Mouse (Mus musculus) heart, embryonic 14.5 days (tissue): ENCODE results near the gene Matk. TPM values are rescaled to one million over a fixed set of nuclear protein-coding genes. Genes with fewer than 3 reads are reported as not detected.
A peak's percentile ranks its signal among the peaks of the same experiment; 100 is the strongest.

Experiments
- ATAC-seq: fragments of 200-750 bp; cut with Nextera tagmentation; 2 replicates; pipeline ENCODE4 v1.8.0; 2017; ENCODE audit warnings: low read depth, moderate TSS enrichment; ENCODE audit not compliant: insufficient number of reproducible peaks, insufficient read depth, low FRiP score
- H3K27ac ChIP-seq, 2 experiments: fragments of 200-500 bp in 1 of 2; fragments of 300-500 bp in 1 of 2; sonication (generic) in 1 of 2; replicated peaks in 1 of 2; 2 replicates each; pipeline ENCODE4 v1.5.1; 2012 to 2014; ENCODE audit warnings: low read depth in 2 of 2, low read length in 2 of 2, control low read depth in 1 of 2, mild to moderate bottlenecking in 1 of 2, mixed read lengths in 1 of 2; ENCODE audit not compliant: control insufficient read depth in 1 of 2, insufficient read depth in 1 of 2
- H3K27me3 ChIP-seq: fragments of 300-500 bp; sonication (generic); 2 replicates; pipeline ENCODE4 v1.6.1; 2014; ENCODE audit warnings: mild to moderate bottlenecking, low read length, control low read depth; ENCODE audit not compliant: control insufficient read depth, insufficient read depth
- H3K36me3 ChIP-seq: fragments of 300-500 bp; sonication (generic); 2 replicates; pipeline ENCODE4 v1.6.1; 2014; ENCODE audit warnings: mild to moderate bottlenecking, control low read depth, low read length, mixed read lengths; ENCODE audit not compliant: control insufficient read depth, insufficient read depth
- H3K4me1 ChIP-seq, 2 experiments: fragments of 200-500 bp in 1 of 2; fragments of 300-500 bp in 1 of 2; sonication (generic) in 1 of 2; 2 replicates each; pipeline ENCODE4 v1.6.1; 2012 to 2014; ENCODE audit warnings: low read length in 2 of 2, control low read depth in 1 of 2, mixed read lengths in 1 of 2; ENCODE audit not compliant: control insufficient read depth in 2 of 2, insufficient read depth in 2 of 2
- H3K4me2 ChIP-seq: fragments of 300-500 bp; sonication (generic); 2 replicates; pipeline ENCODE4 v1.6.1; 2014; ENCODE audit warnings: mild to moderate bottlenecking, low read length
- H3K4me3 ChIP-seq, 2 experiments: fragments of 200-500 bp in 1 of 2; fragments of 300-500 bp in 1 of 2; sonication (generic) in 1 of 2; 2 replicates each; pipeline ENCODE4 v1.5.1; 2012 to 2014; ENCODE audit warnings: low read length in 2 of 2, mild to moderate bottlenecking in 2 of 2, control low read depth in 1 of 2, low read depth in 1 of 2, moderate library complexity in 1 of 2; ENCODE audit not compliant: control insufficient read depth in 1 of 2, insufficient read depth in 1 of 2
- H3K9ac ChIP-seq: fragments of 300-500 bp; sonication (generic); 2 replicates; pipeline ENCODE4 v1.6.1; 2014; ENCODE audit warnings: mild to moderate bottlenecking, low read length
- H3K9me3 ChIP-seq: fragments of 300-500 bp; sonication (generic); 2 replicates; pipeline ENCODE4 v1.6.1; 2016; ENCODE audit warnings: low read length, control low read depth; ENCODE audit not compliant: control insufficient read depth
- WGBS: fragments of 180-500 bp; shearing (Covaris S2); extraction: QIAGEN DNeasy Blood & Tissue Kit; methylation state at CpG from one replicate; pipeline ENCODE4 v1.1.7; 2014; 5-methylcytosine and 5-hydroxymethylcytosine counted together
- polyA plus RNA-seq: library from polyadenylated mRNA; unstranded; fragments of >200 nt; fragmentation: Nextera tagmentation; extraction: Ambion mirVana; gene quantifications from 2 replicates; pipeline ENCODE4 v1.2.1, GENCODE M21; 2014

Matk gene
- polyA plus RNA-seq, 1 experiment from 2014 or later: 0.91 TPM

GRCm38 (mm10) chr10:81301321-81301720 is 48.6 kb downstream of the Matk start:
- Histone ChIP-seq H3K4me1 (peaks cover 48 to 70% of the 10 kb centered on the region in 2 experiments), H3K9me3 (no peaks in the 10 kb centered on the region), H3K4me2 (no peak overlapping the region), H3K27ac (no peak overlapping the region), H3K27me3 (no peaks in the 10 kb centered on the region), H3K9ac (no peak overlapping the region), H3K4me3 (no peak overlapping the region), H3K36me3 (peaks cover 9% of the 10 kb centered on the region)
- ATAC-seq: no peak
- 78% methylated on average over 9 of the region's 9 CpGs for WGBS

GRCm38 (mm10) chr10:81302288-81302687 is 49.6 kb downstream of the Matk start:
- H3K36me3 ChIP-seq: peaks cover 18% of the 10 kb centered on the region
- peaks cover 47 to 68% of the 10 kb centered on the region in 2 experiments for H3K4me1 ChIP-seq
- H3K9me3 ChIP-seq: no peaks in the 10 kb centered on the region
- WGBS: 44% methylated on average over 4 of the region's 4 CpGs
- H3K4me3 ChIP-seq: no peak overlapping the region
- H3K27me3 ChIP-seq: no peaks in the 10 kb centered on the region
- peak overlapping the region; percentile 48 for H3K4me2 ChIP-seq
- peak overlapping the region; percentile 8 to 74 for H3K27ac ChIP-seq
- peak overlapping the region; percentile 55 for H3K9ac ChIP-seq
- no peak for ATAC-seq

- H3K27me3 ChIP-seq: no peaks in the 10 kb centered on the region
- peak overlapping the region; percentile 8 to 74 for H3K27ac ChIP-seq
- 0 out of 2 replicates have a peak, but pooled peaks have one; percentile 19 for ATAC-seq
- H3K9ac ChIP-seq: peak overlapping the region; percentile 55
- H3K4me3 ChIP-seq: no peak overlapping the region
- no peaks in the 10 kb centered on the region for H3K9me3 ChIP-seq
- H3K4me2 ChIP-seq: peak overlapping the region; percentile 48
- H3K4me1 ChIP-seq: peaks cover 42 to 63% of the 10 kb centered on the region in 2 experiments
- H3K36me3 ChIP-seq: peaks cover 23% of the 10 kb centered on the region
- WGBS: 7% methylated on average over 14 of the region's 14 CpGs
Observed at GRCm38 (mm10) chr10:81302781-81303218, 50.1 kb downstream of the Matk start.

GRCm38 (mm10) chr10:81303258-81303657 is 50.5 kb downstream of the Matk start:
- H3K4me2 ChIP-seq: peak overlapping the region; percentile 48
- 49% methylated on average over 10 of the region's 10 CpGs for WGBS
- peaks cover 28% of the 10 kb centered on the region for H3K36me3 ChIP-seq
- peak overlapping the region; percentile 3 to 74; a peak in 3 of 4 replicates for H3K27ac ChIP-seq
- no peaks in the 10 kb centered on the region for H3K27me3 ChIP-seq
- H3K4me3 ChIP-seq: no peak overlapping the region
- no peak for ATAC-seq
- peaks cover 37 to 59% of the 10 kb centered on the region in 2 experiments for H3K4me1 ChIP-seq
- no peaks in the 10 kb centered on the region for H3K9me3 ChIP-seq
- H3K9ac ChIP-seq: peak overlapping the region; percentile 55

GRCm38 (mm10) chr10:81303761-81304160 is 51.0 kb downstream of the Matk start:
- Histone ChIP-seq H3K4me3 (no peak overlapping the region), H3K9ac (no peak overlapping the region), H3K4me2 (no peak overlapping the region), H3K4me1 (peaks cover 36 to 58% of the 10 kb centered on the region in 2 experiments), H3K36me3 (peaks cover 33% of the 10 kb centered on the region), H3K27ac (no peak overlapping the region), H3K9me3 (no peaks in the 10 kb centered on the region), H3K27me3 (no peaks in the 10 kb centered on the region)
- no peak for ATAC-seq
- 74% methylated on average over 7 of the region's 7 CpGs for WGBS

- ATAC-seq: no peak
Observed at GRCm38 (mm10) chr10:81304597-81305238, 52.0 kb downstream of the Matk start.

GRCm38 (mm10) chr10:81305663-81306062 is 52.9 kb downstream of the Matk start:
- ATAC-seq: no peak
- H3K9me3 ChIP-seq: no peaks in the 10 kb centered on the region
- H3K4me3 ChIP-seq: no peak overlapping the region
- H3K36me3 ChIP-seq: peaks cover 52% of the 10 kb centered on the region
- H3K4me1 ChIP-seq: peaks cover 22 to 41% of the 10 kb centered on the region in 2 experiments
- no peak overlapping the region for H3K9ac ChIP-seq
- 95% methylated on average over 14 of the region's 14 CpGs for WGBS
- no peaks in the 10 kb centered on the region for H3K27me3 ChIP-seq
- no peak overlapping the region for H3K4me2 ChIP-seq
- no peak overlapping the region for H3K27ac ChIP-seq

More at GRCm38 (mm10) chr10:81304597-81305238, 52.0 kb downstream of the Matk start:
- H3K9ac ChIP-seq: no peak overlapping the region
- H3K4me3 ChIP-seq: no peak overlapping the region
- WGBS: 16% methylated on average over 6 of the region's 9 CpGs
- H3K9me3 ChIP-seq: no peaks in the 10 kb centered on the region
- no peaks in the 10 kb centered on the region for H3K27me3 ChIP-seq
- H3K36me3 ChIP-seq: peaks cover 43% of the 10 kb centered on the region
- peaks cover 30 to 50% of the 10 kb centered on the region in 2 experiments for H3K4me1 ChIP-seq
- H3K4me2 ChIP-seq: no peak overlapping the region
- no peak overlapping the region for H3K27ac ChIP-seq
